Mouse (Mus musculus) urinary bladder, postnatal 36 days (tissue): ENCODE data around the gene Pde10a.

Source experiments
- DNase-seq, 2 experiments: peaks; one replicate each; pipeline ENCODE4 v3.0.0; 2022; ENCODE audit warnings: low spot score in 2 of 2, mixed read lengths in 1 of 2

Pde10a gene

GRCm38 (mm10) chr17:8800478-8801082 is 275.4 kb downstream of the Pde10a start:
- peak in 1 of 2 experiments; percentile 54 for DNase-seq

GRCm38 (mm10) chr17:8801083-8801854 is 276.1 kb downstream of the Pde10a start:
- DNase-seq: peak in 1 of 2 experiments; percentile 50

- DNase-seq: no peak
Measured at GRCm38 (mm10) chr17:8801855-8802104, 276.6 kb downstream of the Pde10a start.

GRCm38 (mm10) chr17:8802161-8802888 is 277.2 kb downstream of the Pde10a start:
- no peak for DNase-seq

- no peak for DNase-seq
Measured at GRCm38 (mm10) chr17:8802889-8803799, 278.0 kb downstream of the Pde10a start.

GRCm38 (mm10) chr17:8807345-8807744 is 282.2 kb downstream of the Pde10a start:
- DNase-seq: no peak

- no peak for DNase-seq
Measured at GRCm38 (mm10) chr17:8809771-8810170, 284.6 kb downstream of the Pde10a start.

- no peak for DNase-seq
Measured at GRCm38 (mm10) chr17:8810201-8810600, 285.0 kb downstream of the Pde10a start.

GRCm38 (mm10) chr17:8812228-8812865 is 287.2 kb downstream of the Pde10a start:
- DNase-seq: no peak

GRCm38 (mm10) chr17:8813773-8814491 is 288.8 kb downstream of the Pde10a start:
- DNase-seq: no peak

GRCm38 (mm10) chr17:8815376-8815775 is 290.2 kb downstream of the Pde10a start:
- DNase-seq: no peak

- DNase-seq: no peak
Measured at GRCm38 (mm10) chr17:8815864-8816263, 290.7 kb downstream of the Pde10a start.

GRCm38 (mm10) chr17:8818675-8819074 is 293.5 kb downstream of the Pde10a start:
- DNase-seq: no peak

GRCm38 (mm10) chr17:8823548-8823947 is 298.4 kb downstream of the Pde10a start:
- DNase-seq: no peak

- DNase-seq: no peak
Measured at GRCm38 (mm10) chr17:8827204-8827603, 302.0 kb downstream of the Pde10a start.

GRCm38 (mm10) chr17:8831001-8831400 is 305.8 kb downstream of the Pde10a start:
- no peak for DNase-seq

GRCm38 (mm10) chr17:8836292-8836691 is 311.1 kb downstream of the Pde10a start:
- no peak for DNase-seq

- no peak for DNase-seq
Measured at GRCm38 (mm10) chr17:8838252-8838651, 313.1 kb downstream of the Pde10a start.

GRCm38 (mm10) chr17:8839237-8840011 is 314.3 kb downstream of the Pde10a start:
- DNase-seq: no peak

GRCm38 (mm10) chr17:8841094-8841493 is 315.9 kb downstream of the Pde10a start:
- no peak for DNase-seq
